Mouse (Mus musculus) cerebellum, postnatal 36 days (tissue): Measurements from ENCODE around the gene Atxn1l.
A peak's percentile ranks its signal among the peaks of the same experiment; 100 is the strongest.

Experiments used
- DNase-seq, 2 experiments: peaks; one replicate each; pipeline ENCODE4 v3.0.0; 2021 to 2022; ENCODE audit warnings: mixed read lengths in 2 of 2

The Atxn1l gene

GRCm38 (mm10) chr8:109725106-109725505 is 12.4 kb downstream of the Atxn1l start:
- DNase-seq: no peak

- no peak for DNase-seq
These were observed 22.6 kb downstream of the Atxn1l start for GRCm38 (mm10) chr8:109714961-109715360.

- DNase-seq: no peak
These were observed 25.0 kb downstream of the Atxn1l start for GRCm38 (mm10) chr8:109712521-109712920.

- DNase-seq: no peak
These were observed 29.6 kb downstream of the Atxn1l start for GRCm38 (mm10) chr8:109707921-109708320.

GRCm38 (mm10) chr8:109706874-109707237 is 30.7 kb downstream of the Atxn1l start:
- DNase-seq: peak; percentile 78 to 80

- peak in 1 of 2 experiments; percentile 33 for DNase-seq
These were observed 31.3 kb downstream of the Atxn1l start for GRCm38 (mm10) chr8:109706076-109706873.

GRCm38 (mm10) chr8:109705320-109706075 is 32.0 kb downstream of the Atxn1l start, which contains the start of gene Zfp821:
Gene Zfp821 (plus strand): TSS chr8:109705546.
- peak; percentile 92 to 97 for DNase-seq

GRCm38 (mm10) chr8:109704565-109705319 is 32.8 kb downstream of the Atxn1l start:
- peak in 1 of 2 experiments; percentile 15 for DNase-seq

- DNase-seq: no peak
These were observed 39.1 kb downstream of the Atxn1l start for GRCm38 (mm10) chr8:109698477-109698876.

- no peak for DNase-seq
These were observed 39.8 kb downstream of the Atxn1l start for GRCm38 (mm10) chr8:109697754-109698153.

- no peak for DNase-seq
These were observed 43.4 kb downstream of the Atxn1l start for GRCm38 (mm10) chr8:109694154-109694553.

GRCm38 (mm10) chr8:109693146-109693900 is 44.2 kb downstream of the Atxn1l start, which contains the start of gene Ist1:
Gene Ist1 (minus strand): TSS chr8:109693260.
- peak; percentile 98 for DNase-seq

- DNase-seq: no peak
These were observed 44.9 kb downstream of the Atxn1l start for GRCm38 (mm10) chr8:109692443-109693145.

GRCm38 (mm10) chr8:109691769-109692168 is 45.8 kb downstream of the Atxn1l start:
- DNase-seq: peak in 1 of 2 experiments; percentile 15

GRCm38 (mm10) chr8:109687248-109687647 is 50.3 kb downstream of the Atxn1l start:
- no peak for DNase-seq

GRCm38 (mm10) chr8:109682120-109682519 is 55.4 kb downstream of the Atxn1l start:
- DNase-seq: no peak

GRCm38 (mm10) chr8:109681535-109681934 is 56.0 kb downstream of the Atxn1l start:
- no peak for DNase-seq
